Mouse (Mus musculus) yolk sac, embryonic 10.5 days (tissue): ENCODE measurements around the gene Cox8a.

Experiments
- DNase-seq: peaks from one replicate; pipeline ENCODE4 v3.0.0-alpha.2; 2017; ENCODE audit warnings: low spot score

Gene Cox8a

DNA sequence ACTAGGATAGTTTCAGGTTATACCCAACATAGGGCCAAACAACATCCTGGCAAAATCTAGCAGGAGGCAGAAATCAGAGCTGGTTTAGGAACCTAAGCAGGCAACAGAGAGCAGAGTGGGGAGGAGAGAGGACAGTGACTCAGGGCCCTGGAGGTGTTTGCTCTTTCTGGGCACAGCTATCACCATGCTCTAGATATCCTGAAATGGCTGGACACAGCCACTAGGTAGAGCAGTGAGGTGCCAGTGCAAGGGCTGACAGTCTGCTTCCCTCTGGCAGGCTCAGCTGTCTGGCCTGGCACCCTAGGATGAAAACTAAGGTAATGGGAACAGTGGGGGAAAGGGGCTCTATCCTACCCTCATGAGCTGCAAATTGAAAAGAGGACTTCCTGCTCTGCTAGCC lies 6.1 kb upstream of the Cox8a start:
- DNase-seq = no peak

GRCm38 (mm10) chr19:7222196-7222595 lies 4.8 kb upstream of the Cox8a start:
- DNase-seq = no peak

GRCm38 (mm10) chr19:7218753-7219152 lies 1.3 kb upstream of the Cox8a start:
- DNase-seq = no peak

DNA sequence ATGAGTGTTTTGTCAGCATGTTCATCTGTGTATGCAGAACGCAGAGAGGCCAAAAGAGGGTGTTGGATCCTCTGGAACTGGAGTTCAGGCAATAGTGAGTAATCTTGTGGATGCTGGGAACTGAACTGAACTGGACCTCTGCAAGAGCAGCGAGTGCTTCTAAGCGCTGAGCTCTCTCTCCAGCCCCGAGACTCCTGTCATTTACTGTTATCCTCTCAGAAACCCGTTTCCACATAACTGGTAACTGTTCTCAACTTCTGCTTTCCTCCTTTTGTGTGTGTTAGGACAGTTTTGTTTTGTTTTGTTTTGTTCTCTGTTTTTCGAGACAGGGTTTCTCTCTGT lies 481 bp upstream of the Cox8a start:
- no peak for DNase-seq

- no peak for DNase-seq
Measured at GRCm38 (mm10) chr19:7214484-7214883, 2.9 kb downstream of the Cox8a start.

DNA sequence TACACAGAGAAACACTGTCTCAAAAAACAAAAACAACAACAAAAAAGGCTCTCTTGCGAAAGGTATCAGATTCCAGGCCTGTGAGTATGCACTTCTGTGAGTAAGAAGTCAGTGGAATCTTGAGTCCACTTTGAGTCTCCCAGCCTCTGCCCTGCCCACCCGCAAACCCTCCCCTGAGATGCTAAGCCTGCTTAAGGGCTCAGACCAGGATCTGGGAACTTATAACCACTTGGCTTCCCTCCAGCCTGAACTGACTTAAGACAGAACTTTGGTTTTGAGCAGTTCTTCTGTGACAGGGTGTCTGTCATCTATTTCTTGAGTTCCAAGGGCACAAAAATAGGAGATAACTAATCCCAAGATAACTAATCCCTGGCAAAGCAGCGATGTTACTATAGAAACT lies 4.4 kb downstream of the Cox8a start:
- DNase-seq = no peak

- DNase-seq = no peak
Measured at GRCm38 (mm10) chr19:7212216-7212615, 5.2 kb downstream of the Cox8a start.

DNA sequence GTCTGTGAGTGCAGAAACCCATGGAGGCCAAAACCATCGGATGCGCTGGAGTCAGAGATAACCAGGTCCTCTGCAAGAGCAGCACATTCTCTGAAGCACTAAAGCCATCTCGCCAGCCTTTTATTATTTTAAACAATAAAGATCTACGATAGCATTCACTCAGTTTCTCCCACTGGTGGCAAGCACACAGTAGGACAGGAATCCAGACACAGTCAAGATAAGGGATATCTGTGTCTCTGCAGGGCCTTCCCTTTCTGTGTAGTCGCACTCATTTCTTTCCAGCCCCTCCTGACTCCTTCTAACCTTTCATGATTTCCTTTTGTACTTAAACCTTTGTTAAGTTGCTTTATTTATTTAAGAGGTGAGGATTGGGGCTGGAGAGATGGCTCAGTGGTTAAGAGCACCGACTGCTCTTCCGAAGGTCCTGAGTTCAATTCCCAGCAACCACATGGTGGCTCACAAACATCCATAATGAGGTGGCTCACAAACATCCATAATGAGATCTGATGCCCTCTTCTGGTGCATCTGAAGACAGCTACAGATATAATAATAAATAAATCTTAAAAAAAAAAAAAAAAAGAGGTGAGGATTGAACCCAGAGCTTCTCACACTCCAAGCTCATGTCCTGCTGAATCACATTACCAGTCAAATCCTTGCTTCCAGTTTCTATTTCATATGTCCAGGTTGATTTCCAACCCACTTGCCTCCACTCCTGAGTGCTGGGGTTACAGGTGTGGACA lies 7.3 kb downstream of the Cox8a start:
- no peak for DNase-seq

GRCm38 (mm10) chr19:7205753-7206736 lies 11.4 kb downstream of the Cox8a start, which contains the start of gene Otub1:
TSS of gene Otub1 (minus strand) at chr19:7206316.
- DNase-seq = peak; percentile 97

DNA sequence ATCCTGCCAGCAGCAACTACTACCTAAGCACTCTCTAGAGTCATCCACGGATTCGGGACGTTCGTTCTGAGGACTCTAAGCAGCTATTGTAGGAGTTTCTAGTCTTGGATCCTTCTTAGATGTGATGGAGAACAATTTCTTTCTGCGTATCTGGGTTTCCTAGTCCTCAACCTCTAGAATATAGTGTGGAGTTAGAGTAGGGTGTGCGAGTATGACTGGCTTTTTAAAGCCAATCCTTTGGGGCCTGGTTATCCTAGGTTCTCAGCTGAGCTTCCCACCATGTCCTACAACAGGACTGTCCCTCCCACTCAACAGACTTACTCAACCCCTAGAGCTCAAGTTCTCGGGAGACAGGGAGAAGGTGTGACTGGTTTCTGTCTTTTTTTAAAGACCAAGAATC lies 12.1 kb downstream of the Cox8a start:
- DNase-seq = no peak

DNA sequence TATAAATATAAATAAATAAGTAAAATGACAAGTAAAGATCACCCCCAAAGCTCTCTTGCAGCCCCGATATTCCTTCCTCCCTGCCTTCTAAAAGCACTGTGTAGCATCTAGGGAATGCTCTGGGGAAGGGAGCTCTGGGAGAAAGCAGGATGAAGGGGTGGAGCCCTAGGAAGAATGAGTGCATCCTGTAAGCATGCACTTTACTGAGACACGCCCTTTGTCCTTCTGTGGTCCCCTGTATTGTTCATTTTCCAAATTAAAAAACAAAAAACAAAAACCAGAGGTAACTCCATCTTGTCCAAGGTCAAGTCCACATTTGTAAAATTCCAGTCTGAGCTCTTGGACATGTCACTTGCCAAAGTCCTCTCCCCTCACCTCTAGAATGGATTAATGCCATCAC lies 12.5 kb downstream of the Cox8a start:
- no peak for DNase-seq

GRCm38 (mm10) chr19:7200427-7200826 lies 17.0 kb downstream of the Cox8a start:
- DNase-seq = no peak

DNA sequence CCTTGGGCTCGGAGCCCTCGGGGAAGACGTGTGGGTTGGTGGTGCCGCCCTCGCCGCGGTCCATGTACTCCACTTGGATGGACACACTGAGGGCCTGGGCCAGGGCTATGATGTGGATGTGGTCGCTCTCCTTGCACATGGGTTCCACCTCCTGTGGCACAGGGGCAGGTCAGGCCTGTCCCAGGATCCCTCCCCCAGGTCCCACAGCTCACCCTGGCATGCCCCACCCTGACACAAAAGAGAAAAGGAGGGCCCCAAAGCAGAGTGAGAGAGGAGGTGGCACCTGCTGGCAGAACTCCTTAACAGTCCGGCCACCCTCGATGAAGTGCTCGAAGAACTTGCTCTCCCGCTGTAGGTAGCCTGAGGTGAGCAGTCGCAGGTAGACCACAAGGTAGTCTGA lies 18.3 kb downstream of the Cox8a start:
- DNase-seq = no peak

- DNase-seq = no peak
Measured at GRCm38 (mm10) chr19:7197445-7197844, 20.0 kb downstream of the Cox8a start.

- peak; percentile 71 for DNase-seq
Measured at GRCm38 (mm10) chr19:7196741-7197270, 20.6 kb downstream of the Cox8a start.

DNA sequence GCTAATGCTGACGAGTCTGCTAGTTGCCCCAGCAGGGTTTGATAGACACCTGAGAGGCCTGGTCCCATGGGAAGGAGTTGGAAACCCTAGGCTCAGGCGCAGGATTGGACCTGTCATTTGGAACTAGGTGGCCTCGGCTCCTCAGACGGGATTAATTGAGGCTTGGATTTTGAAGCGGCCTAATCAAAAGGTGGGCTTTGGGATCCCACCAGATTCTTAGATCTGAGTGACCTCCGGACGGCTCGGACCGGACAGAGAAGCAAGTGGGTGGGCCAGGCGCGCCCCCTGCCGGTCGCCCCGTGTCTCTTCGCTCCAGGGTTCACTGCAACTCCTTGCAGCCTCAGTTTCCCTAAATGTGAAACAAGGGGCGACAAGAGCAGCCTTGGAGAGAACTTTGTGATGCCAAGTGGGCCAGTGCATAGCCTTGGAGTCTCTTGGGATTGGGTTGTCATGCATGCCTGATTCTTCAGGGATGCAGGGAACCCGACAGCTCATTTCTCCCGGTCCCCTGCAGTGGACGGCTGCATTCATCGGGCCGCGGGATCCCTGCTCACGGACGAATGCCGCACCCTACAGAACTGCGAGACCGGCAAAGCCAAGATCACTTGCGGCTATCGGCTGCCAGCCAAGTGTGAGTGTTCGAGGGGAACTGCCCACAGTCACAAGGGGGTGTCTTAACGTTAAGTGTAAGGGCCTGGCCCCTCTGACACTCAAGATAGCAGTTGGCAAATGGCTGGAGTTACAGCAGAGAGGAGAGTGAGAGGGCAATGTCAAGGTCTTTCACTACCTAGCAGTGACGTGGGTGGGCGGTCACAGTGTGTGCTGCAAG lies 21.3 kb downstream of the Cox8a start:
- DNase-seq = peak; percentile 70

DNA sequence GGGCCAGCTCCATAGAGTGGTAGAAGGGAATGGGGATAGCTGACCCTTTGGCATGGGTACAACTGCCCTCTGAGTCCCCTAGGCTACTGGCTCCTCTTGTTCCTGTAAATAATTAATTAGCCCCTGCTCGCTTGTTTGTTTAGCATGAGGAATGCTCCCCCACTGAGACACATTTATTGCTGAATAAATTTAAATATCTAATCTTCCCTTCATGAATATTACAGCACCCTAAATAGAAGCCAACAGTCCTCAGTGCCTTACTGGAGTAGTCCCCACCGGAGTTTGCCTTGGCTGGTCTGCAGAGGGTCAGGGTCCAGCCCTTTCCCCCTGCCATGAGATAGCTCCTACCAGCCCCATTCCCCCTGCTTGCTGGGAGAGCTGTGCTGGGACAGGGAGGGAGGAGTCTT lies 24.9 kb downstream of the Cox8a start:
- peak; percentile 18 for DNase-seq

GRCm38 (mm10) chr19:7191639-7192038 lies 25.8 kb downstream of the Cox8a start:
- DNase-seq = peak; percentile 67

- no peak for DNase-seq
Measured at GRCm38 (mm10) chr19:7190986-7191385, 26.4 kb downstream of the Cox8a start.

DNA sequence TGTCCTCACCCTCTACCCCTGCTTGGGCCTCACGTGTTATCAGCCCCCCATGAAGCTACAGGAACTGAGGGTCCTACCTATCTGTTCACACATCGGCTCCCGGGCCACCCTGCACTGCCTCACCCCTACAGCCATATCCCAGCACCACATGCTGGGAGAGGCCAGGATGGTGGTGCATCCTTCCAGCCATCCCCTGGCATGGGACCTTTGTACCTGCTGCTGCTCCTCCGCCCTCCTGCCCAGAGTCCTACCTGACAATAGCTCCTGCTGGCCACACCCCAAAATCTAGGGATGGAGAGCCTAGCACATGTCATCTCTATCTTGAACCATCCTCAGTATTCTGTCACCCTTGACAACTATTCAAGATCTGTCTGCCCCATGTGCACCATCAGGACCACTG lies 28.4 kb downstream of the Cox8a start:
- no peak for DNase-seq

- DNase-seq = no peak
Measured at GRCm38 (mm10) chr19:7187157-7187556, 30.3 kb downstream of the Cox8a start.

GRCm38 (mm10) chr19:7185715-7186291 lies 31.6 kb downstream of the Cox8a start:
- peak; percentile 44 for DNase-seq
